Mouse (Mus musculus): ENCODE measurements around the gene Gm49320. TPM values are rescaled to one million over a fixed set of nuclear protein-coding genes. Genes with fewer than 3 reads are reported as not detected.

Gene Gm49320
- polyA plus RNA-seq, 1 experiment from 2014 or later: 0.70 TPM

DNA sequence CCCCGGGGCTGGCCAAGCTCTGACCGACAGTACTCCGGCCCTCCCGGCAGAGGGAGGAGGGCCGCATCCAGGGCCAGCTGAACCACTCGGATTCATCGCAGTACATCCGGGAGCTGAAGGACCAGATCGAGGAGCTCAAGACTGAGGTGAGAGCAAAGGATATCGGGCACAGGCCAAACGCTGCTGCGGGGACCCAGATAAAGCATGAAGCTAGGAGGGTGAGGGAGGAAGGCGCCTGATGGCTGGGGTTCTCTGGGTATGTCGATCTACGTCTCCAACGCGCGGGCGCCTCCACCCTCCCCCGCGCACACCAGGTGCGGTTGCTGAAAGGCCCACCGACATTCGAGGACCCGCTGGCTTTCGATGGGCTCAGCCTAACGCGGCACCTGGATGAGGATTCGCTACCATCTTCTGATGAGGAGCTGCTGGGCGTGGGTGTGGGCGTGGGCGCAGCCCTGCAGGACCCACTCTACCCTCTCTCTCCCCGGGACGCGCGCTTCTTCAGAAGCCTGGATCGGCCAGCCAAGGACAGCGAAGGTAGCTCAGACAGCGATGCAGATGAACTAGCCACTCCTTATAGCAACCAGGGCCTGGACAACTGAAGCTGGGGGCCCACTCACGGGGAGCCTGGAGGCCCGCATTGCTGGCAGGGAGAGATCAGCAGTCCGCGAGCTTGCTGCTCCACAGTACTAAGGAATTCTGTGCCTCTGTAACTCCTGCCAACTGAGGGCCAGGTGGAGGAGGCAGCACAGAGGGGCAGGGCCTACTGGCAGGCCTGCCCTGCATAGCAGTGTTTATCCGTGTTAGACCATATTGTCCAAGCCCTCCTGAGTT lies 32.3 kb upstream of the Gm49320 start:
- H3K4me3 ChIP-seq (replicated peaks; ENCODE audit: low read depth, low read length): no peak overlapping the region
- peak overlapping the region; percentile 3; the same call in 1 of the 2 replicates for H3K4me2 ChIP-seq (ENCODE audit: low read length)
- no peaks in the 10 kb centered on the region; the same call in 1 of the 2 replicates for H3K4me1 ChIP-seq (ENCODE audit: control insufficient read depth, insufficient read depth, low read length)
- DNase-seq: peak; percentile 34
- no peak overlapping the region for H3K27ac ChIP-seq (replicated peaks; ENCODE audit: low read depth, low read length)
- H3K36me3 ChIP-seq (ENCODE audit: control insufficient read depth, insufficient read depth, low read length): peaks cover 95% of the 10 kb centered on the region
- peaks cover 11% of the 10 kb centered on the region; the same call in 1 of the 2 replicates for H3K27me3 ChIP-seq (ENCODE audit: control insufficient read depth, insufficient read depth, low read length)
- H3K9me3 ChIP-seq (ENCODE audit: control insufficient read depth, low read length): no peaks in the 10 kb centered on the region
- 10% methylated on average over 44 of the region's 44 CpGs for WGBS
- H3K9ac ChIP-seq (replicated peaks; ENCODE audit: low read length): peak overlapping the region; percentile 23; the same call in 1 of the 2 replicates
- ATAC-seq (ENCODE audit: low FRiP score, low TSS enrichment): no peak

DNA sequence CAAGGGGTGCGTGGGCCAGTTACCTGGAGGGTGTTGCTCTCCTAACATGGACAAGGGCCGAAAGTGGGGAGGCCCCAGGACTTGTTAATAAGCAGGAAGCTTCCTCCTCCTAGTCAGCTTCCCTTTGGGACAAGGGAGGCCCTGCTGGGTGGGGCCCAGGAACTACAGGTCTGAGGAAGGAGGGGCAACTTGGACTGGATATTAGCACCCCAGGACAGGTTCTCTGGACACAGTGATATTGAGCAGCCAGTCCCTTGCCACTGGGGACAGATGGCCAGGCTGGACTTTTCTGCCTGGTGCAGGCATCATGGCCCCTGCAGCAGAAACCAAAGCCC lies 31.7 kb upstream of the Gm49320 start:
- 46% methylated on average over 2 of the region's 2 CpGs for WGBS
- H3K27me3 ChIP-seq (ENCODE audit: control insufficient read depth, insufficient read depth, low read length): peaks cover 11% of the 10 kb centered on the region; the same call in 1 of the 2 replicates
- H3K9me3 ChIP-seq (ENCODE audit: control insufficient read depth, low read length): no peaks in the 10 kb centered on the region
- peaks cover 90% of the 10 kb centered on the region for H3K36me3 ChIP-seq (ENCODE audit: control insufficient read depth, insufficient read depth, low read length)
- H3K4me1 ChIP-seq (ENCODE audit: control insufficient read depth, insufficient read depth, low read length): no peaks in the 10 kb centered on the region; the same call in 1 of the 2 replicates
- no peak overlapping the region for H3K4me3 ChIP-seq (replicated peaks; ENCODE audit: low read depth, low read length)
- H3K27ac ChIP-seq (replicated peaks; ENCODE audit: low read depth, low read length): no peak overlapping the region
- no peak for ATAC-seq (ENCODE audit: low FRiP score, low TSS enrichment)
- no peak overlapping the region; the same call in 1 of the 2 replicates for H3K9ac ChIP-seq (replicated peaks; ENCODE audit: low read length)
- no peak overlapping the region for H3K4me2 ChIP-seq (ENCODE audit: low read length)
- DNase-seq: no peak

GRCm38 (mm10) chr8:4211097-4211496 lies 27.6 kb upstream of the Gm49320 start:
- Histone ChIP-seq H3K4me2 (ENCODE audit: low read length) (peak overlapping the region; percentile 17), H3K27ac (replicated peaks; ENCODE audit: low read depth, low read length) (no peak overlapping the region), H3K4me3 (replicated peaks; ENCODE audit: low read depth, low read length) (no peak overlapping the region), H3K9me3 (ENCODE audit: control insufficient read depth, low read length) (no peaks in the 10 kb centered on the region), H3K27me3 (ENCODE audit: control insufficient read depth, insufficient read depth, low read length) (no peaks in the 10 kb centered on the region), H3K4me1 (ENCODE audit: control insufficient read depth, insufficient read depth, low read length) (peaks cover 35% of the 10 kb centered on the region), H3K36me3 (ENCODE audit: control insufficient read depth, insufficient read depth, low read length) (peaks cover 63% of the 10 kb centered on the region), H3K9ac (replicated peaks; ENCODE audit: low read length) (no peak overlapping the region)
- DNase-seq: no peak
- ATAC-seq (ENCODE audit: low FRiP score, low TSS enrichment): no peak
- WGBS: 70% methylated on average over 6 of the region's 6 CpGs

- H3K27me3 ChIP-seq (ENCODE audit: control insufficient read depth, insufficient read depth, low read length): no peaks in the 10 kb centered on the region
- H3K36me3 ChIP-seq (ENCODE audit: control insufficient read depth, insufficient read depth, low read length): peaks cover 46% of the 10 kb centered on the region
- WGBS: 4% methylated on average over 25 of the region's 25 CpGs
- H3K4me2 ChIP-seq (ENCODE audit: low read length): peak overlapping the region; percentile 96
- ATAC-seq (ENCODE audit: low FRiP score, low TSS enrichment) (no peak), DNase-seq (peak; percentile 55)
- H3K9ac ChIP-seq (replicated peaks; ENCODE audit: low read length): peak overlapping the region; percentile 66
- peak overlapping the region; percentile 46 for H3K4me3 ChIP-seq (replicated peaks; ENCODE audit: low read depth, low read length)
- H3K9me3 ChIP-seq (ENCODE audit: control insufficient read depth, low read length): no peaks in the 10 kb centered on the region
- H3K4me1 ChIP-seq (ENCODE audit: control insufficient read depth, insufficient read depth, low read length): peaks cover 39% of the 10 kb centered on the region
- peak overlapping the region; percentile 55 for H3K27ac ChIP-seq (replicated peaks; ENCODE audit: low read depth, low read length)
Measured at GRCm38 (mm10) chr8:4212809-4213209, 25.9 kb upstream of the Gm49320 start.

DNA sequence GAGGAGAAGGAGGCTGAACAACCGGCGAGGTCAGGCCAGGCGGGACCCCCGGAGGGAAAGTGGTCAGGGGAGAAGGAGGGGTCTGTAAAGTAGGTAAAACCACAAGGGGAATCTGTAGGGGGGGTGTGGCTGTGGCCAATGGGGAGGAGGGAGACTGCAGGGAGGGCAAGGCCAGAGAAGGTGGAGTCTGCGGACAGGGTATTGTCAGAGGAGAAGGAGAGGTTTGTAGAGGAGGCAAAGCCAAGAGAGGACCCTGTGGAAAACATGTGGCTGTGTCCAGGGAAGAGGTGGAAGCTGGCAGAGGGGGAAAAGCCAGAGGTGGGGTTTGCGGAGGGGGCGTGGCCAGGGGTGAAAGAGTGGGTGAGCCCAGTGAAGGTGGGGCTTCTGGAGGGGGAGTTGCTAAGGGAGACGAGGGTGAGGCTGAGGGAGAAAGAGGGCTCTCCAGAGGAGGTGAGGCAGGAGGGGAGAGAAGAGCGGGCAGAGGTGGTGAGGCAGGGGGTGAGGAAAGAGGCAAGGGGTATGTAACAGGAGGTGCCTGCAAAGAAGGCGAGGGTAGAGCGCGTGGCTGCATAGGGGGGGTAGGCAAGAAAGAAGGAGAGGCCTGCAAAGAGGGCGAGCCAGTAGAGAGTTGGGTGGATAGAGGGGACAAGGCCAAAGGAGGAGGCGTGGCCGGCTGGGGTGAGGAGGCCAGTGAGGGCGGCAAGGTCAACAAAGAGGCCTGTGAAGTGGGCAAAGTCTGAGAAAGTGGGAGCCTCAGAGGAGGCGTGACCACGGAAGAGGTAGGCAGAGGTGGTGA lies 25.3 kb upstream of the Gm49320 start:
- 4% methylated on average over 18 of the region's 18 CpGs for WGBS
- Histone ChIP-seq H3K36me3 (ENCODE audit: control insufficient read depth, insufficient read depth, low read length) (peaks cover 40% of the 10 kb centered on the region), H3K9me3 (ENCODE audit: control insufficient read depth, low read length) (no peaks in the 10 kb centered on the region), H3K9ac (replicated peaks; ENCODE audit: low read length) (peak overlapping the region; percentile 66), H3K27me3 (ENCODE audit: control insufficient read depth, insufficient read depth, low read length) (no peaks in the 10 kb centered on the region), H3K4me3 (replicated peaks; ENCODE audit: low read depth, low read length) (peak overlapping the region; percentile 46), H3K27ac (replicated peaks; ENCODE audit: low read depth, low read length) (peak overlapping the region; percentile 55), H3K4me1 (ENCODE audit: control insufficient read depth, insufficient read depth, low read length) (peaks cover 41% of the 10 kb centered on the region), H3K4me2 (ENCODE audit: low read length) (peak overlapping the region; percentile 96)
- DNase-seq (peak; percentile 63), ATAC-seq (ENCODE audit: low FRiP score, low TSS enrichment) (0 out of 2 replicates have a peak, but pooled peaks have one; percentile 4)

- no peak for DNase-seq
- 16% methylated on average over 33 of the region's 33 CpGs for WGBS
Measured at GRCm38 (mm10) chr8:4214006-4214980, 24.4 kb upstream of the Gm49320 start.

GRCm38 (mm10) chr8:4216296-4216695 lies 22.4 kb upstream of the Gm49320 start:
- Histone ChIP-seq H3K27ac (replicated peaks; ENCODE audit: low read depth, low read length) (peak overlapping the region; percentile 93), H3K4me3 (replicated peaks; ENCODE audit: low read depth, low read length) (peak overlapping the region; percentile 63), H3K27me3 (ENCODE audit: control insufficient read depth, insufficient read depth, low read length) (no peaks in the 10 kb centered on the region), H3K36me3 (ENCODE audit: control insufficient read depth, insufficient read depth, low read length) (peaks cover 16% of the 10 kb centered on the region), H3K9ac (replicated peaks; ENCODE audit: low read length) (peak overlapping the region; percentile 97), H3K4me2 (ENCODE audit: low read length) (peak overlapping the region; percentile 96), H3K4me1 (ENCODE audit: control insufficient read depth, insufficient read depth, low read length) (peaks cover 41% of the 10 kb centered on the region), H3K9me3 (ENCODE audit: control insufficient read depth, low read length) (no peaks in the 10 kb centered on the region)
- 3% methylated on average over 18 of the region's 18 CpGs for WGBS
- ATAC-seq (ENCODE audit: low FRiP score, low TSS enrichment) (peak; percentile 12; the same call in 1 of the 2 replicates), DNase-seq (peak; percentile 35)

More at GRCm38 (mm10) chr8:4214006-4214980, 24.4 kb upstream of the Gm49320 start:
- ATAC-seq (ENCODE audit: low FRiP score, low TSS enrichment): no peak
- Histone ChIP-seq H3K27me3 (ENCODE audit: control insufficient read depth, insufficient read depth, low read length) (no peaks in the 10 kb centered on the region), H3K4me1 (ENCODE audit: control insufficient read depth, insufficient read depth, low read length) (peaks cover 41% of the 10 kb centered on the region), H3K9ac (replicated peaks; ENCODE audit: low read length) (peak overlapping the region; percentile 66), H3K27ac (replicated peaks; ENCODE audit: low read depth, low read length) (peak overlapping the region; percentile 55), H3K9me3 (ENCODE audit: control insufficient read depth, low read length) (no peaks in the 10 kb centered on the region), H3K4me2 (ENCODE audit: low read length) (peak overlapping the region; percentile 96), H3K36me3 (ENCODE audit: control insufficient read depth, insufficient read depth, low read length) (peaks cover 36% of the 10 kb centered on the region), H3K4me3 (replicated peaks; ENCODE audit: low read depth, low read length) (peak overlapping the region; percentile 46)
